Mouse (Mus musculus) sigmoid colon, adult 10 weeks (tissue): ENCODE data around the gene Gcgr. TPM values are rescaled to one million over a fixed set of nuclear protein-coding genes. Genes with fewer than 3 reads are reported as not detected.

Source experiments
- polyA plus RNA-seq: library from polyadenylated mRNA; stranded (reverse); fragments of 350-450 nt; fragmentation: Illumina TruSeq; extraction: RNeasy Lipid Tissue Mini Kit (QIAGEN cat#74804); gene quantifications from one replicate; pipeline ENCODE4 v1.2.3, GENCODE M21; 2014; ENCODE audit warnings: low read depth, low replicate concordance

The Gcgr gene
- polyA plus RNA-seq = not detected

DNA sequence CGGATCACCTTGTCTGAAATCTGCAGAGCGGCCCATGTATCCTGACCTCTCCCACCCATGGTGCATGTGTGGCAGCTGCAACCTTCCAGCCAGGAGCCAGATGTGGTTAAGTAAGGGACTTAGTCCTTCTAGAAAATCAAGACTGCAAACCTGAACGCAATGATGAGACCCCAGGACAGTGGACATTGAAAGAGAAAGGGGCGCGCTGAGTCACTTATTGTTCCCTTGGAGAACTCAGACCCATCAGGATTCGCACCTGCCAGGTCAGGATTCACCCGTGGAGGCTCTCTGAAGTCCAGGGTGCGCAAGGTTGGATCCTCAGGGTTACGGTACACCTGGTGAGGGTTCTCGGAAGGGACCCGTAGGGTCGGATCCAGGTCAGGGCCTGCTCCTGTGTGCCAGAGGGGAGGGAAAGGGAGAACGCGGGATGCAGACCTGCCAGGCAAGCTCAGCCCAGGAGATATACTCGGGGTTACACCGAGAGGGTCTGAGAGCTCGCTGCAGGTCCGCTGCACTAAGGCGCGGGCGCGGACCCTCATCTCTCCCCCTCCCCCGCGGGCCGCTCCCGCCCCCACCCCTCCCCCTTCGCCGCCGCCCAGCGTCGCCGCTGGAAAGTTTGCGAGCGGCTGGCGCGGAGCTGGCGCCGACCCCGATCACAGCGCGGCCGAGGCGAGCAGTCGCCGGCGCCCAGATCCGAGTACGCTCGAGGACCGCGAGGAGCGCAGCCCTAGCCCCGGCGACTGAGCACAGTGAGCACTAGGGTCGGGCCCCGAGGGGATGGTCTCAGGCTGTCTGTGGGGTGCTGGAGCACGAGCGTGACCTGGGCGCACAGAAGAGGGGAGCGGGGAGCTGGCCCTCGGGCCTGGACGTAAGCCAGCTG, at the start of gene Gcgr:
TSS of gene Gcgr (plus strand) at position 615 of the 880 bp plus-strand sequence.

DNA sequence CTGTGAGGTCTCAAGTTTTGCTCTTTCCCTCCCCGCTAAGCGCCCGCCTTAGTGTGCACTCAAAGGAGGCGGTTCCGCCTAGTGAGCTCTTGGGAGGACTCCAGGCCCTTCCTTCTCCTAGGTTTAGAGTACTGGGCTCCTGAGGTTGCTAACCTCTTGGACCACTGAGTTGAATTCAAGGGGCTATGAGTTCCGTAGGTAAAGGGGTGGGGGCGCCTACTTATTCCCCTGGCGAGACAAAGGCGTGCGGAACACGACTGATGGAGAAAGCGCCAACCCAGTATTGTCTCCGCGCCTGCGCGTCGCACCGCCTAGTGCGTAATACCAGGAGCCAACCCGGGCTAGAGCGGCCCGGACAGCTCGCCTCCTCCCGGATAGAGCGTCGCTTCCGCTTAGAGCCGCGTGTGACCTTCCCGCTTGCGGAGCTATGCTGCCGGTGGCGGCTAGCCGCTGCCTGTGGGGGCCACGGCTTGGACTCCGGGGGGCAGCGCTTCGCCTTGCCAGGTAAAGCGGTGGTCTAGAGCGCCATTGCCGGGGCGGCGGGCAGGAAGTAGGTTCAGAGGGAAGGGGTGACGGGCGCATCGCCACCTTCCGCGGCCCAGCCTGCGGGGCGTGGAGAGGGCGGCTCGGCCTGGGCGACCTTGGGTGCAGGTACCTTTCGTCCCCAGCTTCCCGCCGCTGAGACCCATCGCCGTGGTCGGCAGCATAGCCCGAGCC, 46.1 kb upstream of the Gcgr start, which contains the start of gene Mrpl12:
TSS of gene Mrpl12 (plus strand) at position 349 of the 717 bp plus-strand sequence.

DNA sequence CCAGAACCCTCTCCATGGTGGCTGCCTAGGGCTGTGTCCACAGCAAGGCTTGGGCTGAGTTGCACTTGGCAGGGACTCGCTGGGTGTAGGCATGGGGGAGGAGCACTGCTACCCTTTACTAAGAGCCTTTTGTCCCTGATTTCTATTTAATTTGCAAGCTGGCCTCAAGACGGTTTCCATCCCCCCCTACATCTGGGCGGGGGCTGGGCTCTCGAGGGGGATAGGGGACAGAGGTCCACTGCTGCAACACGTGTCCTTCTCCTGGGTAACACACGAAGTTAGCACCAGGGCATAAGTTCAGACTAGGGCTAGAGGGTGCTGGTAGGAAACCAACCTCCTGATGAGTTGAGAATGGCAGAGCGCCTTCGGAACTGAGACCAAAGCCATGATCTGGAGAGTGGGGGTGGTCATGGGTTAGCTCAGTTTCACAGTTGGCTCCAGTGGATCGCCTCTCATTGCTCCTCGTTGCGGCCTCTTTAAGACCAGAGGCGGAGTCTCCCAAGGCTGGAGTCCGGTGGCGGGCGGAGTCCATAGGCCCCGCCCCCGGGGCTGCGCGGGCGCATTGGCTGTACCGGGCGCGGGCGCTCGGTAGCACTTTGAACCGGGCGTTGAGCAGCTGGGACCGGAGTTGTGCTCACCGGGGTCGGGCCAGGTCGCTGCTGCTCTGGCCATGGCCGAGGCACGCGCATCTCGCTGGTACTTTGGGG, 39.0 kb upstream of the Gcgr start, which contains the start of gene Slc25a10:
TSS of gene Slc25a10 (plus strand) at position 524 of the 707 bp plus-strand sequence.

DNA sequence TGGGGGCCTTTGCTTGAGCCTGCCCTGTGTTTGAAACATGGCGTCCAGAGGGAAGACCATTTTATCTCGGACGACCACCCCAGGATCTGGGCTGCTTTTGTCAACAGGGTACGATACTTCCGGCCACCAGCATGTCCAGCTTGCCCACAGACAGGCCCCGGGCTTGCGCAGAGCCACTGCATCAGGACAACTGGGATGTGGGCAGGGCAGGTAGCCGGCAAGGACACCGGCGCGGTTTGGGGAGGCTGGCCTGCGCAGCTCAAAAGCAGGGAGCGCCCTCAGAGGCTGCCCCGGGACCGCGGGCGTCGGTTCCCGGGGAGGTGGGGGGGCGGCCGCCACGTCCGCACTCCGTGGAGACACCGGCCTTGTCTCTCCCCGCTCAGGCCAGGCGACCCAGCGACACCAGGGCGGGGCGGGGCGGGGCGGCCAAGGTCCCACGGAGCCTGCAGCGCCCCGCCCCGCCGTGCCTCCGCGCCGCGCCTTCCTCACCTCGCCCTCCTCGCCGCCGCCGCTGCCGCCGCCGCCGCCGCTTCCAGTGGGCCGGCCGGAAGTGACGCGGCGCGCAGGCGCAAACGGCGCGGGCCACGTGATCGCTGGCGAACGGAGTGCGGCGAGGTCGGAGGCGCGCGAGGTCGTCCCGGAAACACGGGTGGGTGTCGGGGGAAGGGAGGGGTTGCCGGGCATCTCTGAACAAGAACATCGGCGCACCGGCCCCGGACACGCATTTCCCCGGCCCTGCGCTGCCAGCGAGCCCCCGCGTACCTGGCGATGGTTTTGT, 18.9 kb downstream of the Gcgr start, which contains the start of gene Mcrip1:
TSS of gene Mcrip1 (minus strand) at position 560 of the 778 bp plus-strand sequence.

DNA sequence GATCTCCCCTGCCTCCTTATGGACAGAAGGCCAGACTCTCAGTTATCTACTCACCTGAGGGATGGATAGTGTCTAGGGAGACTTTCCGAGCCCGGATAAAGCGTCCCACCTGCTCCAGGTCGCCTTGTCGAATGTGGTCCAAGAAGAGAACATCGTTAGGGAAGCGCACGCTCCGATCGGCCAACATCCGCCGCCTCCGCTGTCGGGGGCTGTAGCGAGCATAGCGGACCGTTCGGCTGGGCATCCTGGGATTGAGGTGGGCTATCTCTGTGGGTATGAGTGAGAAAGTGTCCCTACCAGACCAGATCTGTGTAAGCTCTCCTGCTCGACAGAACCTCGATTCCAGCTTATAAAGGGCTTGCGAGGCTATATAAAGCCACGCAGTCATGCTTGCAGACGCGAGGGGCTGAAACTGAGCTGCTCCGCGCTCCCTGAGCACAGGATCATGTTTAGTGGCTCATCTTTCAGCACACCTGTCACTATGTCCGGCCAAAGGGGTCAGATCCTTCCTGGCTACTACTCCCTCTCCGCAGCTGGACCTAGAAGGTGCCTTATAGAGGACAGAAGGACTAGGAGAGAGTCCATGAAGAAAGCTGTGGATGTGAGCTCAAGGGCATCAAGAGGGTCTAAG, 20.4 kb downstream of the Gcgr start, which contains the start of gene Ppp1r27:
TSS of gene Ppp1r27 (minus strand) at position 323 of the 631 bp plus-strand sequence.

DNA sequence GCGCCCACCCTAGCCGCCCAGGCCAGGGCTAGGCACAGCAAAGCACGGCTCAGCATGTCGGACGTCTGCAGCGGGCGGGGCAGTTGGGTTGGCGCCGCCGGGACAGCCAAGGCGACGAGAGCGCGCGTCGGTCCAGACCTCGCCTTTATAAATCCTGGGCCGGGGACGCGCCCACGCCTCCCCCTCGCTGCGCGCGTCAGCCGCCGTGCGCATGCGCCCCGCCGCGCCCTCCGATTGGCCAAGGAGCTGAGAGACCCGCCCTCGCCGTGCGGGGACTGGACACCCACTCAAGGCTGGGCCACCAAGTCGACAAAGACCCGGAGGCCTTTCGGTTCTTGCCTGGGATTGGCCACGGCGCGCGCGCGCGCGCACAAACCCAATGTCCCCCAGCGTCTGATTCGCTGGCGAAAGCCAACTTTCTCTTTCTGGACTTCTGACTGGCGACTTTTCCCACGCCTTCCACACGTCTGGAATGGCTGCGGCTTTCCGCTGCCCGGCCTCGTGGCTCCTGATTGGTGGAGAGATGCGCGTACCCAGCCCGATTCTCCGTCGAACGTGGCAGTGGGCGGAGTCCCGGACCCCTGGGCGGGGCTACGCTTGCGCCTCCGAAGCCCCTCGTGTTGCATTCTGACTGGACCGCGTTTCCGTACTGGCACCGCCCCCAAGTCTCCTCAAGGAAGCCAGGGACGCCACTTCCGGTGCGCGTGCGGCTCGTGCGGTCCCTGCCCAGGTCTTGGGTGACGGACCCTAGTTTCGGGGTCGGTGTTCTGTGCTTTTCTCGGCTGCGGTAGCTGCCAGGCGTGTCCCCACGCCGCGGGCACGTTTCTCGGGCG, 42.5 kb downstream of the Gcgr start, which contains the start of gene P4hb:
TSS of gene P4hb (minus strand) at position 502 of the 833 bp plus-strand sequence.

DNA sequence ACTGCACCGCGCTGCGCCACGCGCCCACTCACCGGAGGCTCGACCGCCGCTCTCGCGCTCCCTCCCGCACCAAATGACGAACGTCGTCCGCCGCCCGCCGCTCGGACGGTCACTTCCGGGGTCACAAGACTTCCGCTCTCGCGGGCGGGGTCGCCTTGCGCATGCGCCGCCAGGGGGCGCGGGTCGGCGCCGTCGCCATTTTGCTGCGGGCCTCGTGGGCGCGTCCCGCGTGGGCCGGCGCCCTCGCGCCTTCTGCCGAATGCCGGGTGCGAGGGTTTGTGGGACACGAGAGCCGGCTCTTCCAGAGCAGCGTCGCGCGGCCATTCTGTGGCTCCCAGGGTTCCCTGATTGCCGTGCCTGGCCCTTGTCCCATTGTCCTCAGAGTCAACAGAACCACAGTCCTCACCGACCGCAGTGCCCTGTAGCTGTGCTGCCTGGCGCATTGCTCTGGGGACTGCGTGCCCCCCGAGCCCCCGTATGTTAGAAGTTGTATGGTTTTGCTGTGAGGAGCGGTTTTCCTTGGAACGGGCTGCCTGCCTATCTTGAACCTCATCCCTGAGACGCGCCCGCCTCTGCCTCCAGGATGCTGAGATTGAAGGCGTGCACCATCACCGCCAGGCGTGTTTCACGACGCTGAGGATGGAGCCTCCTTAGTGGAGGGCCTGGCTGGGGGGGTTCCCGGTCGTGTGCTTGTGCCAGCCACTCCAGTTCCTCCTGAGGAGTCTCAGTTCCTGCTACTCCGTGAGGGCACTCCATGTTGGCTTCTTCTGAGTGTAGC, 51.2 kb downstream of the Gcgr start, which contains the start of gene Arhgdia:
TSS of gene Arhgdia (minus strand) at position 135 of the 778 bp plus-strand sequence.

Other genes starting within 250 kb of the Gcgr start
- 1,187 TPM for gene Actg1, start 182.2 kb upstream of the Gcgr start, polyA plus RNA-seq
- gene Fscn2, start 169.2 kb upstream of the Gcgr start, polyA plus RNA-seq = not detected
- not detected for gene Faap100, start 151.9 kb upstream of the Gcgr start, polyA plus RNA-seq
- 13.2 TPM for gene Nploc4, start 93.0 kb upstream of the Gcgr start, polyA plus RNA-seq
- not detected for gene Tspan10, start 88.1 kb upstream of the Gcgr start, polyA plus RNA-seq
- not detected for gene Pde6g, start 77.2 kb upstream of the Gcgr start, polyA plus RNA-seq
- gene Oxld1, start 72.6 kb upstream of the Gcgr start, polyA plus RNA-seq = 0.63 TPM
- gene Ccdc137, start 72.6 kb upstream of the Gcgr start, polyA plus RNA-seq = 12.7 TPM
- 10.9 TPM for gene Arl16, start 63.1 kb upstream of the Gcgr start, polyA plus RNA-seq
- 4.1 TPM for gene Mrpl12, start 46.1 kb upstream of the Gcgr start, polyA plus RNA-seq
- gene Slc25a10, start 38.9 kb upstream of the Gcgr start, polyA plus RNA-seq = 1.6 TPM
- gene Mcrip1, start 19.0 kb downstream of the Gcgr start, polyA plus RNA-seq = not detected
- not detected for gene Ppp1r27, start 20.4 kb downstream of the Gcgr start, polyA plus RNA-seq
- gene P4hb, start 42.6 kb downstream of the Gcgr start, polyA plus RNA-seq = 172 TPM
- gene Arhgdia, start 50.9 kb downstream of the Gcgr start, polyA plus RNA-seq = 30.1 TPM
- 24.4 TPM for gene Alyref, start 67.7 kb downstream of the Gcgr start, polyA plus RNA-seq
- gene Anapc11, start 67.7 kb downstream of the Gcgr start, polyA plus RNA-seq = 13.5 TPM
- not detected for gene Npb, start 77.8 kb downstream of the Gcgr start, polyA plus RNA-seq
- 14.6 TPM for gene Pcyt2, start 87.2 kb downstream of the Gcgr start, polyA plus RNA-seq
- 13.4 TPM for gene Sirt7, start 94.5 kb downstream of the Gcgr start, polyA plus RNA-seq
- 13.6 TPM for gene Mafg, start 102.9 kb downstream of the Gcgr start, polyA plus RNA-seq
- gene Pycr1, start 113.1 kb downstream of the Gcgr start, polyA plus RNA-seq = 5.8 TPM
- not detected for gene Myadml2, start 117.5 kb downstream of the Gcgr start, polyA plus RNA-seq
- not detected for gene Notum, start 130.5 kb downstream of the Gcgr start, polyA plus RNA-seq
- gene Aspscr1, start 142.3 kb downstream of the Gcgr start, polyA plus RNA-seq = 2.6 TPM
- gene Cenpx, start 183.0 kb downstream of the Gcgr start, polyA plus RNA-seq = 1.8 TPM
- gene Lrrc45, start 183.2 kb downstream of the Gcgr start, polyA plus RNA-seq = 0.66 TPM
- gene Rac3, start 190.8 kb downstream of the Gcgr start, polyA plus RNA-seq = not detected
- gene Dcxr, start 196.6 kb downstream of the Gcgr start, polyA plus RNA-seq = 0.76 TPM
- gene Cbr2, start 201.4 kb downstream of the Gcgr start, polyA plus RNA-seq = 1.1 TPM
- not detected for gene Hmga1b, start 232.1 kb downstream of the Gcgr start, polyA plus RNA-seq